Mouse (Mus musculus) lung, postnatal 10 days (tissue): ENCODE results near the gene Sema3f.

Source experiments
- DNase-seq: peaks from one replicate; pipeline ENCODE4 v3.0.0; 2021

Sema3f gene

GRCm38 (mm10) chr9:107688939-107689338 is 21.3 kb downstream of the Sema3f start:
- no peak for DNase-seq

- DNase-seq: no peak
Measured at GRCm38 (mm10) chr9:107688415-107688814, 21.9 kb downstream of the Sema3f start.

- peak; percentile 82 for DNase-seq
Measured at GRCm38 (mm10) chr9:107685231-107685981, 24.9 kb downstream of the Sema3f start.

- DNase-seq: peak; percentile 48
Measured at GRCm38 (mm10) chr9:107682405-107682804, 27.9 kb downstream of the Sema3f start.

GRCm38 (mm10) chr9:107679501-107679900 is 30.8 kb downstream of the Sema3f start, which contains the start of gene Gnat1:
Gene Gnat1, minus strand, starts transcription at chr9:107679712.
- no peak for DNase-seq

GRCm38 (mm10) chr9:107678861-107679260 is 31.4 kb downstream of the Sema3f start:
- no peak for DNase-seq

GRCm38 (mm10) chr9:107677819-107678526 is 32.3 kb downstream of the Sema3f start:
- peak; percentile 88 for DNase-seq

- peak; percentile 64 for DNase-seq
Measured at GRCm38 (mm10) chr9:107677091-107677784, 33.0 kb downstream of the Sema3f start.

- DNase-seq: peak; percentile 51
Measured at GRCm38 (mm10) chr9:107676302-107676701, 34.0 kb downstream of the Sema3f start.

GRCm38 (mm10) chr9:107675671-107676301 is 34.5 kb downstream of the Sema3f start:
- DNase-seq: peak; percentile 86

- no peak for DNase-seq
Measured at GRCm38 (mm10) chr9:107674609-107675429, 35.5 kb downstream of the Sema3f start.

GRCm38 (mm10) chr9:107670259-107670658 is 40.0 kb downstream of the Sema3f start:
- no peak for DNase-seq

- no peak for DNase-seq
Measured at GRCm38 (mm10) chr9:107669480-107669945, 40.8 kb downstream of the Sema3f start, which contains the start of gene Slc38a3. Gene Slc38a3, minus strand, starts transcription at chr9:107669530.

- no peak for DNase-seq
Measured at GRCm38 (mm10) chr9:107668916-107669315, 41.4 kb downstream of the Sema3f start.

GRCm38 (mm10) chr9:107668011-107668410 is 42.3 kb downstream of the Sema3f start:
- no peak for DNase-seq

- DNase-seq: peak; percentile 64
Measured at GRCm38 (mm10) chr9:107667219-107667618, 43.1 kb downstream of the Sema3f start.

GRCm38 (mm10) chr9:107666751-107667205 is 43.5 kb downstream of the Sema3f start:
- no peak for DNase-seq

- DNase-seq: no peak
Measured at GRCm38 (mm10) chr9:107665308-107665707, 45.0 kb downstream of the Sema3f start.

- no peak for DNase-seq
Measured at GRCm38 (mm10) chr9:107663525-107663924, 46.8 kb downstream of the Sema3f start.

GRCm38 (mm10) chr9:107662342-107662741 is 47.9 kb downstream of the Sema3f start:
- DNase-seq: no peak

GRCm38 (mm10) chr9:107660777-107661176 is 49.5 kb downstream of the Sema3f start:
- DNase-seq: no peak

- no peak for DNase-seq
Measured at GRCm38 (mm10) chr9:107659961-107660360, 50.3 kb downstream of the Sema3f start.
